In the genomic region with DNA sequence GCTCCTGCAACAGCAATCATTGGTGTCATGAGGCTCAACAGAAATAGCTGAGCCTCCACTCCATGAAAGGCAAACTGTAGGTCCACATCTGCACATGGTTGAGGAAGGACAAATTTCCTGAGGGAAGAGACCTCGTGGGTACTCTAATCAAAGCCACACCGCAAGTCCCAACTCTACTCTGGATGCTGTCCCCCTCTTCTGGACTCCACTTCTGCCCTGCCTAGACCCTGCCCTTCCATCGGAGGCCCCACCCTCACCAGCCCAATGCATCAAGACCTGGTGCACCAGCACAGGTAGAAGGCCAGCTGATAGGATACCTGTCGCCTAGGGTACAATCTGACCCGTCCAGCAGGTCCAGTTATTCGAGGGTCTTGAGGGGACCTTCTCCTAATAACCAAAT, we compare ENCODE assay signal across 50 mouse cellular contexts. TPM values are rescaled to one million over a fixed set of nuclear protein-coding genes. Genes with fewer than 3 reads are reported as not detected.
"Had no signal": no experiment of that assay in that cellular context is flagged by ENCODE, and none has a peak within 500 bp of the region (broad histone marks: within the 10 kb centered on the region; RNA-seq: fewer than 3 reads in every experiment).

No protein-coding gene starts in this region.

- H3K27ac ChIP-seq: heart, embryonic 13.5 days; heart, embryonic 15.5 days; hindbrain, embryonic 10.5 days; hindbrain, embryonic 12.5 days; hindbrain, embryonic 13.5 days; hindbrain, embryonic 14.5 days; hindbrain, embryonic 15.5 days; hindbrain, postnatal 0 days; intestine, embryonic 15.5 days; kidney, embryonic 15.5 days; kidney, postnatal 0 days; layer of hippocampus, adult 2 months; left cerebral cortex, adult 2 months had no signal

- H3K27me3 ChIP-seq: heart, embryonic 12.5 days; heart, embryonic 13.5 days; heart, embryonic 15.5 days; hindbrain, embryonic 12.5 days; hindbrain, embryonic 13.5 days; hindbrain, embryonic 15.5 days; intestine, embryonic 15.5 days; kidney, embryonic 15.5 days had no signal

- ATAC-seq: hindbrain, embryonic 16.5 days; hindbrain, postnatal 0 days; inflammation-experienced regulatory T-cells, adult 6 months; intestine, embryonic 15.5 days; intestine, embryonic 16.5 days; intestine, postnatal 0 days had no signal

- H3K9me3 ChIP-seq: heart, embryonic 12.5 days; heart, embryonic 15.5 days; hindbrain, embryonic 12.5 days; hindbrain, embryonic 13.5 days; hindbrain, embryonic 15.5 days; intestine, embryonic 15.5 days; kidney, embryonic 15.5 days had no signal

- DNase-seq: heart, postnatal 10 days; heart, postnatal 14 days; heart, postnatal 4 days; kidney, adult 11 months; kidney, adult 18-20 months; kidney, adult 2 months; kidney, adult 8-10 months; kidney, adult 9 months; kidney, postnatal 10 days; kidney, postnatal 14 days; kidney, postnatal 25 days; kidney, postnatal 36 days; kidney, postnatal 4 days; layer of hippocampus, adult 9-11 months; layer of hippocampus, postnatal 36 days had no signal

- H3K9ac ChIP-seq: heart, embryonic 12.5 days; heart, embryonic 13.5 days; heart, embryonic 15.5 days; hindbrain, embryonic 12.5 days; hindbrain, embryonic 13.5 days; hindbrain, embryonic 14.5 days; hindbrain, embryonic 15.5 days; intestine, embryonic 15.5 days; kidney, embryonic 15.5 days had no signal

- H3K4me3 ChIP-seq: heart, embryonic 12.5 days; heart, embryonic 13.5 days; heart, embryonic 15.5 days; hindbrain, embryonic 10.5 days; hindbrain, embryonic 12.5 days; hindbrain, embryonic 13.5 days; hindbrain, embryonic 15.5 days; intestine, embryonic 15.5 days; kidney, embryonic 15.5 days; layer of hippocampus, adult 2 months; left cerebral cortex, adult 2 months had no signal

- H3K4me1 ChIP-seq: heart, embryonic 12.5 days; heart, embryonic 13.5 days; heart, embryonic 15.5 days; hindbrain, embryonic 10.5 days; hindbrain, embryonic 12.5 days; hindbrain, embryonic 13.5 days; hindbrain, embryonic 15.5 days; intestine, embryonic 15.5 days; kidney, embryonic 15.5 days had no signal

- H3K36me3 ChIP-seq: heart, embryonic 12.5 days; heart, embryonic 13.5 days; heart, embryonic 15.5 days; hindbrain, embryonic 10.5 days; hindbrain, embryonic 12.5 days; hindbrain, embryonic 13.5 days; hindbrain, embryonic 15.5 days; intestine, embryonic 15.5 days; kidney, embryonic 15.5 days had no signal

- H3K4me2 ChIP-seq: heart, embryonic 12.5 days; heart, embryonic 13.5 days; heart, embryonic 15.5 days; hindbrain, embryonic 12.5 days; hindbrain, embryonic 13.5 days; hindbrain, embryonic 14.5 days; hindbrain, embryonic 15.5 days; intestine, embryonic 15.5 days; kidney, embryonic 15.5 days had no signal

RNA-seq across cellular contexts. Expression of gene Klk1b22, which starts 11.0 kb away (rescaled TPM):
- total RNA-seq: heart, postnatal 10 days; heart, postnatal 14 days; heart, postnatal 25 days; heart, postnatal 4 days; hematopoietic stem cell, adult 5-6 weeks; hindbrain, postnatal 0 days; layer of hippocampus, adult 18-20 months; layer of hippocampus, adult 2 months; layer of hippocampus, adult 8-10 months; layer of hippocampus, postnatal 10 days; layer of hippocampus, postnatal 14 days; layer of hippocampus, postnatal 25 days; layer of hippocampus, postnatal 36 days; left cerebral cortex, adult 18-20 months; left cerebral cortex, adult 2 months; left cerebral cortex, adult 8-10 months had no signal
- polyA plus RNA-seq: heart, embryonic 12.5 days; heart, embryonic 13.5 days; heart, embryonic 14.5 days; heart, embryonic 15.5 days; heart, embryonic 16.5 days; heart, postnatal 0 days; hindbrain, embryonic 10.5 days; hindbrain, embryonic 11.5 days; hindbrain, embryonic 12.5 days; hindbrain, embryonic 13.5 days; hindbrain, embryonic 14.5 days; hindbrain, embryonic 15.5 days; hindbrain, embryonic 16.5 days; hindbrain, postnatal 0 days; inflammation-experienced regulatory T-cells, adult 6 months; intestine, embryonic 14.5 days; intestine, embryonic 15.5 days; intestine, embryonic 16.5 days; intestine, postnatal 0 days; kidney, embryonic 14.5 days; kidney, embryonic 15.5 days; kidney, embryonic 16.5 days had no signal

RNA-seq across cellular contexts. Expression of gene Klk1b16, which starts 13.1 kb away (rescaled TPM):
- total RNA-seq: heart, postnatal 10 days; heart, postnatal 14 days; heart, postnatal 25 days; heart, postnatal 4 days; hematopoietic stem cell, adult 5-6 weeks; hindbrain, postnatal 0 days; layer of hippocampus, adult 18-20 months; layer of hippocampus, adult 2 months; layer of hippocampus, adult 8-10 months; layer of hippocampus, postnatal 10 days; layer of hippocampus, postnatal 14 days; layer of hippocampus, postnatal 25 days; layer of hippocampus, postnatal 36 days; left cerebral cortex, adult 18-20 months; left cerebral cortex, adult 2 months; left cerebral cortex, adult 8-10 months had no signal
- polyA plus RNA-seq: heart, embryonic 12.5 days; heart, embryonic 13.5 days; heart, embryonic 14.5 days; heart, embryonic 15.5 days; heart, embryonic 16.5 days; heart, postnatal 0 days; hindbrain, embryonic 10.5 days; hindbrain, embryonic 11.5 days; hindbrain, embryonic 12.5 days; hindbrain, embryonic 13.5 days; hindbrain, embryonic 14.5 days; hindbrain, embryonic 15.5 days; hindbrain, embryonic 16.5 days; hindbrain, postnatal 0 days; inflammation-experienced regulatory T-cells, adult 6 months; intestine, embryonic 14.5 days; intestine, embryonic 15.5 days; intestine, embryonic 16.5 days; intestine, postnatal 0 days; kidney, embryonic 14.5 days; kidney, embryonic 15.5 days; kidney, embryonic 16.5 days; kidney, postnatal 0 days; large intestine, adult 2 months had no signal

RNA-seq across cellular contexts. Expression of gene Klk1b21, which starts 21.3 kb away (rescaled TPM):
- total RNA-seq: heart, postnatal 10 days; heart, postnatal 14 days; heart, postnatal 25 days; heart, postnatal 4 days; hematopoietic stem cell, adult 5-6 weeks; hindbrain, postnatal 0 days; layer of hippocampus, adult 18-20 months; layer of hippocampus, adult 2 months; layer of hippocampus, adult 8-10 months; layer of hippocampus, postnatal 10 days; layer of hippocampus, postnatal 14 days; layer of hippocampus, postnatal 25 days; layer of hippocampus, postnatal 36 days; left cerebral cortex, adult 18-20 months; left cerebral cortex, adult 2 months; left cerebral cortex, adult 8-10 months had no signal
- polyA plus RNA-seq: heart, embryonic 12.5 days; heart, embryonic 13.5 days; heart, embryonic 14.5 days; heart, embryonic 15.5 days; heart, embryonic 16.5 days; heart, postnatal 0 days; hindbrain, embryonic 10.5 days; hindbrain, embryonic 11.5 days; hindbrain, embryonic 12.5 days; hindbrain, embryonic 13.5 days; hindbrain, embryonic 14.5 days; hindbrain, embryonic 15.5 days; hindbrain, embryonic 16.5 days; hindbrain, postnatal 0 days; inflammation-experienced regulatory T-cells, adult 6 months; intestine, embryonic 14.5 days; intestine, embryonic 15.5 days; intestine, embryonic 16.5 days; intestine, postnatal 0 days; kidney, embryonic 14.5 days; kidney, embryonic 15.5 days; kidney, embryonic 16.5 days; kidney, postnatal 0 days; large intestine, adult 2 months had no signal
